Mouse (Mus musculus) B cell, adult (primary cell): ENCODE data around the gene Foxm1. TPM values are rescaled to one million over a fixed set of nuclear protein-coding genes. Genes with fewer than 3 reads are reported as not detected.

ENCODE experiments used
- total RNA-seq: library from RNA; stranded (reverse); gene quantifications from 4 replicates; pipeline ENCODE4 v1.2.4, GENCODE M21; 2023; ENCODE audit not compliant: inconsistent age

Gene Foxm1
- total RNA-seq, result 10.3 to 13.7 TPM (median 13.0 TPM) in 4 replicates

DNA sequence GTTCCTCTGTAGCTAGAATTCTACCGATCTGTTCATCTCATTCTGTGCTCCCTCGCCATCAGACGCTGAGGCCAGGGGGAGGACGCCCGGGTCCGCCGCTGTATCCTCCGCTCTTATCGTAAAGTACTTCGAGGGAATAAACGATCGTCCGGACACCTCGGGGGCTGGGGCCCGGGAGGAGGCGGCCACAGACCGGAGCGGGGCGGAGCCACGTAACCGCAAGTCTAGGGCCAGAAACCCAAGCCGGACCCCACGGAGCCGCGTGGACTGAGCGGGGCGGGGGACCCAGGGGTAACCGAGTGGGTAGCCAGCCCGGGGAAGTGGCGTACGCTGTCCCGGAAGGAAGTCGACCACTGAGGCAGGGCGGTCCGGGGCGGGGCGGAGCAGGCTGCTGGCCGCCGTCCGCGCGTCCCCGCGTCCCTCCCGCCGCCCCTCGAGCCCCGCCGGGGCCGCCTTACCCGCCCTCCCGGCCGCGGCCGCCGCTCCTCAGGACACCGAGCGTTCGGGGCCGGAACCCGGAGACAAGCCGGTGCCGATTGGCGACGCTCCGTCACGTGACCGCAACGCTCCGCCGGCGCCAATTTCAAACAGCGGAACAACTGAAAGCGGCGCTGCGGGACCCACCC lies at the start of gene Foxm1, which contains the start of gene Rhno1:
Gene Foxm1 (plus strand): TSS at position 587 of the 626 bp plus-strand sequence.
Gene Rhno1 (minus strand): TSS at position 531 of the 626 bp plus-strand sequence.

DNA sequence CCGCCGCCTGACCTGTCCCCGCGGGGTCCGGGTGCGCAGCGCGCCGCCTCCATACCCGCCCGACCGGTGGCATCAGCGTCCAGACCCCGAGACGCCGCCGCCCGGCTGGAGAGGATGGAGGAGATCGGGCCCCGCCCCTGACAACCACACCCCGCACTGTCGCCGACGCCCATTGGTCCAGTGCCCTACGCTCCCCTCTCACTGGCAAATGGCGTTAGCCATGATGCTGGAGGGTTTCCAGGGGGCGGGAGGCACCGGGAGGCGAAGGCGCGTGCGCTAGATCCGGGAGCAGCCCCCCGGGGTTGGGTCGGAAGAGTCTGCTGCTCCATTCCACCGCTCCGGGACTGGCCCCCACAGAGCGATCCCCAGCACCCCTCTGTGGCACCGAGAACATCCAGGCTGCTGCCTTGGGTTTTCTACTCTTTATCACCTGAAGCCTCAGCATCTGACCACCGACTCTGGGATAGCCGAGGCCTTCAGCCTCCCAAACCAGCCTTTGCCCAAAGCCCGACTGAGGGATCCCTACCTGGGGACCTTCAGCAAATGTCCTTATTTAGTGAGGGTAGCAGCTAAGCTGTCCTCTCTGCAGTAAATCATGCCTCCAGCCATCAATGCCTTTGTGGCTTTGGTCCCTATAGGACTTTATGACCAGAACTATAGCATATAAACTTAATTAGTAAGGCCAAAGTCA lies 6.9 kb upstream of the Foxm1 start, which contains the start of gene Tulp3:
Gene Tulp3 (minus strand): TSS at position 126 of the 691 bp plus-strand sequence.

DNA sequence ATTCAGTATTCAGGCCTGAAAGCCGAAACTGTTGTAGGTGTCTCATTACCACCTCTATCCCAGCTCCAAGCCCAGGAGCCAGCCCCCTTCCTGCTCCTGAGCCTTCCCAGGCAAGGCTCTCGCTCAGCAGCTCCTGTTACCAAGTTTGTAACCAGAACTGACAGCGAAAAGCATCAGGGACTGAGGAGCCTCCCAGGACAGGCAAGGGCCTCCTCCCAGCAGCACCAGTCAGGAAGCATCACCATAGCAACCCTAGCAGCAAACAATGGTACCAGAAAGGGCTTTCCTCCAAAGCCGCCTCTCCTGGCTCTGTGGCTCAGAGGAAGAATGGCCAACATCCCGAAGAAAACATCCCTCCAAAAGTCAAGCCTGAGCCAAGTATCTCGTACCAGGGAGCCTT lies 12.4 kb downstream of the Foxm1 start, which contains the start of the genes Tex52 and Gm44596:
Gene Tex52 (plus strand): TSS at position 265 of the 400 bp plus-strand sequence.
Gene Gm44596 (plus strand): TSS at position 312 of the 400 bp plus-strand sequence.

DNA sequence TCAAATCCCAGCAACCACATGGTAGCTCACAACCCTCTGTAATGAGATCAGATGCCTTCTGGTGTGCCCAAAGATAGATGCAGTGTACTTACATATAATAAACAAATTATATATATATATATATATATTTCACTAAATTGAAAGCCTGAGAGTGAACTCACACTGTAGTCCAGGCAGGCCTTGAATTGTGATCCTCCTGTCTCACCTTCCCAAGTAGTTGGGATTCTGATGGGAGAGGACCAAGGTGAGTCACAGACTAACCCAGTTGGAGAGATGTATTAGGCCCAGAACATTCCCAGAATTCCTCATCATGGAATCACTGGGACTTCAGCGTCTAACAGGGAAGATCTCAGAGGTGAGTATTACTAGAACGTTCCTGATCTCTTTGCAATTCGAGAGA lies 36.2 kb downstream of the Foxm1 start, which contains the start of gene Nrip2:
Gene Nrip2 (plus strand): TSS at position 301 of the 400 bp plus-strand sequence.

DNA sequence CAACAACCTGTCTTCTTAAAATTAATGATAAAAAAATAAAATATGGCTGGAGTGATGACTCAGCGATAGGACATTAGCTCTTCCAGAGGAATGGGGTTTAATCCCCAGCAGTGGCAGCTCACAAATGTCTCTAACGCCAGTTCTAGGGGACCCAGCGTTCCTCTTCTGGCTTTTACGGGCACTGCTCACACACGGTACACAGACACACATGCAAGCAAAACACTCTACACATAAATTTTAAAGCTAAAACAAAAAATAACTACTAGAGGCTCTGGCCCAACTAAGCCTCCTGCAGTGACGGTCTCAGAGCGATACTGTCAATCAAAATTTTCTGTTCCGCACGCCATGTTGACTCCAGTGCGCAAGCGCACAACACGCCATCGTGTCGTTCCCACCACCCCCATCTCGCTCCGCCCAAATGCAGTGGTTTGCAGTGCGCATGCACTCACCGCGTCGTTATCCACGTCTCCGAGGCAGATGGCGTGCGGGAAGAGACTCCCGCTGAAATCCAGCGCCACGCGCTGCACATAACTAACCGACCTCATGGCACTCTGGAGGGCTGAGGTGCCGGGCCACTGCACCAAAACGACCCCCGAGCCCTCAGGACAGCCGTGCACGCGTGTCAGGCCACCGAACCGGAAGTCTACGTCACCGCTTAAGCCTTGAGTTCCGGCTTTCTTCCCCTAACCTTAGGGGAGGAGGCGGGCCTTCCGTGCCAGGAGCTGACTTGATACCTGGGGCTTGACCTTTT lies 61.7 kb downstream of the Foxm1 start, which contains the start of gene Itfg2:
Gene Itfg2 (minus strand): TSS at position 663 of the 751 bp plus-strand sequence.

Other genes starting within 250 kb of the Foxm1 start
- gene Tspan9, start 219.4 kb upstream of the Foxm1 start, total RNA-seq, result 0.13 to 2.2 TPM (median 0.26 TPM) in 3 of 4 replicates, not detected in the other
- gene Tead4, start 62.1 kb upstream of the Foxm1 start, total RNA-seq, result not detected in 4 replicates
- 3.2 to 4.7 TPM (median 4.1 TPM) in 4 replicates for gene Tulp3, start 7.1 kb upstream of the Foxm1 start, total RNA-seq
- 46.6 to 51.9 TPM (median 49.4 TPM) in 4 replicates for gene Rhno1, start 56 bp upstream of the Foxm1 start, total RNA-seq
- gene Tex52, start 12.5 kb downstream of the Foxm1 start, total RNA-seq, result not detected in 4 replicates
- gene Gm44596, start 12.5 kb downstream of the Foxm1 start, total RNA-seq, result not detected in 4 replicates
- gene Nrip2, start 36.3 kb downstream of the Foxm1 start, total RNA-seq, result not detected in 4 replicates
- gene Itfg2, start 62.0 kb downstream of the Foxm1 start, total RNA-seq, result 40.0 to 51.5 TPM (median 49.4 TPM) in 4 replicates
- gene Fkbp4, start 75.7 kb downstream of the Foxm1 start, total RNA-seq, result 78.3 to 103 TPM (median 84.6 TPM) in 4 replicates
- gene Pzp, start 163.8 kb downstream of the Foxm1 start, total RNA-seq, result not detected in 4 replicates
- not detected in 4 replicates for gene A2ml1, start 218.6 kb downstream of the Foxm1 start, total RNA-seq